Mouse (Mus musculus): Measurements from ENCODE around the gene Mrpl46.
A peak's percentile ranks its signal among the peaks of the same experiment; 100 is the strongest.

Gene Mrpl46

DNA sequence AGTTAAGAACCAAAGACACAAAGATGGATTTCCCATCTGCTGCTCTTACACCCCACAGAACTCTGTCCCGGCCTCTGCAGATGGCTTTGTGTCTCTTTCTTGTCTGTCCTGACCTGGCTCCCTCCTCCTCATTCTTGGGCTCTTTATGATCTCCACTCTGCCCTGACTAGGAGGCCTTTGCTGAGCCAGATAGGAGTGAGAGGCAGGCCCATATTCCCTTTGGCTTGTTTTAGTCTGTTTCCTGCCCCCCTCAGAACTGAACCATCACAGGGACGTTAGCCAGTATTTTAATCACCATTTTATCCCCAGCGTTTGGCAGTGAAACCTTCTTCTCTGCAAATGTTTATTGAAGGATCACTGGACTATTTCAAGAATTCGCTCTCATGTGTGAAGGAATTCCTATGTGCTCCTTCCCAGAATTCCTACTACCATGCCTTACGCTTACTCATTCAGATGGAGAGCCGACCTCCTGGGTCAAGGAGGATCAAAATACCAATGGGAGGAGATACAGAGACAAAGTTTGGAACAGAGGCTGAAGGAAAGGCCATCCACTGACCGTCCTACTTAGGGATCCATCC is 14.2 kb downstream of the Mrpl46 start:
- no peak for DNase-seq (ENCODE audit: low spot score in 2 of 2)

DNA sequence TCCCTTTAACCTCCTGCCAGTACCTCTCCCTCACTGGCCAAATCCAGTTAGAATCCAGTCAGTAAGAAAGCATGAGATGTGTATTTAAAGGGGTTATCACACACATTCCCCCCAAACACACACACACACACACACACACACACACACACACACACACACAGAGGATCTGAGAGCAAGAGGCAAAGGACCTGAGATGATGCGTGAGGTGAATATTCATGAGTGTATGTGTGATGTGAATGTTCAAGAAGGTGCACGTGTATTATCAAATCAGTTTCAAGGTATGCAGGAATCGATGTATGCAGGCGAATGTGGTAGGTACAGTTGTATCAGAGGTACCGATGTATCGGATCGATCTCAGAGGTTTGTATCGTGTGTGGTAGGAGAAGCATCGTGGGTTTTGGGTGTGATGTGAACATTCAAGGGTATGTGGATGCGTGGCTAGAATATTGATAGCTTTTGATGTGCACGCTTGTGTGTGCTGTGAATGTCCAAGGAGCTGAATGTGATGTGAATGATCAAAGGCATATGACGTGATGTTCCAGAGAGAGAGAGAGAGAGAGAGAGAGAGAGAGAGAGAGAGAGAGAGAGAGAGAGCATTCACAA is 15.3 kb downstream of the Mrpl46 start:
- no peak for DNase-seq (ENCODE audit: low spot score in 2 of 2)

DNA sequence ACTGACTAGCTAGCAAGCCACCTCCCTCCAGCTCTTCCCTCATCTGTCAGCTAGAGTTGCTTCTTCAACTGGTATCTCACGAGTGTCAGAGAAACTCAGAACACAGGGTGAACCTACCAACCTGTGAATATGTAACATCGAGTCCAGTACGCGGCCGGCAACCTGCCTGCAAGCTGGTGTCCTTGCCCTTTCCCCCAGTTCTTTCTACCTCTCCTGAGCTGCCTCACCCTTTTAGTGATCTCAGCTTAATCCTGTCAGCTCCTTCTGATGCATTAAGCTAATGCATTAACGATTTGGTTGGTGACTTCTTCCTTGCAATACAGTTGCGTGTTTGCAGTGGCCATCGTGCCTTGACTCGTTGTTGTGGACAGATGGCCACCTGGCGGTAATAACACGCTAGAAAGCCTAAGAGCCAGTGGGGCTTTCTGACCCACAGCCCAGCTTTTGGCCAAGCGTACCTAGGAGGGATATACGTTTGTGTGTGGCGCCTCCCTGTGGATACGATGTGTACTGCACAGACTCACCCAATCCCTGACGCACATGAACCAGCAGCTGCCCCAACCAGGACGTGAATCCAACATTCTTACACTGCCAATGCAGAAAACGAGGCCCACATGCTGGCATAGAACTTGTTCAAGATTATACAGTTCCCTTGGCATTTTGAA is 17.2 kb downstream of the Mrpl46 start:
- peak; percentile 41 to 69 for DNase-seq (ENCODE audit: low spot score in 2 of 2)

DNA sequence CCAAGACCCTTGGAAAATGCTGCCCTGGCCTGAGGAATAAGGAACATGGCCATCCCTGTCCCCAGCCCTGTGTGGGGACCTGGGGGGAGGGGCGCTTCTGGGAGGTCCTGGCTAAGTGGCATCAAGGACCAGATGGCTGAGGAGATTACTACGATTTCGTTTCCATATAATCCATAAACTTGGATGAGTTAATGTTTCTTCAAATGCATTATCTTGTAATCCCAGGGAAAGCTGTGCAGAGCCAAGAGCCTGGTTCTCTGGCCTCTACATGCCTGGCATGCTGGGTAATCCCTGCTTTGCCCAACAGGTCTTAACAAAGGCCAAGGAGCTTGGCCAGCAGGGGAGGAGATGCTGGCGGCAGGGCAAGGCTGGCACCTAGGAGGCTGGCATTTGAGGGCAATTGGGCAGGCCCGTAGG is 18.1 kb downstream of the Mrpl46 start:
- peak in 1 of 2 experiments; percentile 22 for DNase-seq (ENCODE audit: low spot score in 2 of 2)

DNA sequence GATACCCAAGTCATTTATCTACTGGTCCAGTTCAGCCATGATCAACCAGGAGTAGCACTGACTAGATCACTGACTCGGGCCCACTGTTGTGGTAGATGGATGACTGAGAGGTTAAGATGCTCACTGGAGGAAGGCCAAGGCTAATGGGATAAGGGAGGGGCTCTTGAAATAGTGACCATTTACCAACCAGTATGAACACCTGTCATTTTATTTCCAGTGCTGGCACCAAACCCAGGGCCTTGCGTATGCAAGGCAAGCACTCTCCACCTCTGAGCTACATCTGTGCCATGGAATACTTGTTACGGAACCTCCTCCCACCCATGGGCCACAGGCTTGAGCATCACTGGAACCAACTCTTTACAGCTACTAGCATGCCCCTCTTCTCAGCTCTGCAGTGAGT is 19.5 kb downstream of the Mrpl46 start:
- no peak for DNase-seq (ENCODE audit: low spot score in 2 of 2)

DNA sequence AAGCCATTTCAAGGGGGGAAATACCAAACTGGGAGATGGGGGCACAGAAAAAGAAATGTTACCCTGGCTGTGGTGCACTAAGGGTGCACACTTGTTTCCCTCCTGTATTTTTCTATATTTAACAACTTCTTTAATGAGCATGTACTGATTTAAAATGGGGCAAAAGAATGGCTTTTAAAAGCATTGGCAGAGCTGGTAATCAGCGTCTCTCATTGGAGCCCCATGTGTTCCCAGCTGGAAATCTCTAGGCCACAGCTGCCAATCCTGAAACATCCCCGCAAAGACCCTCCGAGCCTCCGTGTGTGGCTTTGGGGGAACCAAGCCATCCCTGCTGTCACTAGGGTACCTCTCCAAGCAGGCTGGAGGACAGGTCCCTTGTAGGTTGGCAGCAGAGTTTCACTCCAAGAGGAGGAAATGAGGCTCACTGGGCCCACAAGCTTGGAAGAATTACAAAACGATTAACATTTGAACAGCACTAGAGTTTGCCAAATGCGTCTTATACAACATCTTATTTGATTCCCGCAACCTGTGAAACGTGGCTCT is 28.8 kb downstream of the Mrpl46 start:
- no peak for DNase-seq (ENCODE audit: low spot score in 2 of 2)

DNA sequence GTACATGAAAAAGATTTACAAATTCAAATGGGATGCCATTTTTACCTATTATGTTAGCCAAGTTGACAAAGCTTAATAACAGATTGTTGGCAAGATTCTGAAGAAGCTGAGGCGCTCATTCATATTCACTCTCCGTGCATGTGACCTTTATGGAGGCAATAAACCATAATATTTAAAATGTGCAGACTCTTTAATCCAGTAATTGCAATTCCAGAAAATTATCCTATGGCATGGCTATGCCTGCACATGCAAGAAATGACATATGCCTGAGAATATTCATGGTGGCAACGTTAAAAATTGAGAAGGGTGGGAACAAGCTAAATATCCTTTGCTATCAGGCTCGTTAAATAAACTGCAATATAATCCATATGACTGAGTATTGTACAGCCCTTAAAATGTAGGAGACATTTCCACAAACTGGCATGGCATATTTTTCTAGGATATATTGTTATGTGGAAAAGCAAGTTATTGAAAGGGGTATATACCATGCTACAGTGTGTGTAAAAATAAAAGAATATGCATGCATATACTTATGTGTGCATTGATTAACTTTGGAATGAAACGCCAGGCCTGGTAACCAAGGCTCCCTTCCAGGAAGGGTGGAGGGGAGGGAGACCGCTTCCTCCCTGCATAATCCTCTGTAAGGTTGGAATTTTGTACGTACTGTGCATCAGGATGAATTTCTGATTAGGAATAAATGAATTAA is 29.4 kb downstream of the Mrpl46 start:
- DNase-seq (ENCODE audit: low spot score in 2 of 2): no peak

DNA sequence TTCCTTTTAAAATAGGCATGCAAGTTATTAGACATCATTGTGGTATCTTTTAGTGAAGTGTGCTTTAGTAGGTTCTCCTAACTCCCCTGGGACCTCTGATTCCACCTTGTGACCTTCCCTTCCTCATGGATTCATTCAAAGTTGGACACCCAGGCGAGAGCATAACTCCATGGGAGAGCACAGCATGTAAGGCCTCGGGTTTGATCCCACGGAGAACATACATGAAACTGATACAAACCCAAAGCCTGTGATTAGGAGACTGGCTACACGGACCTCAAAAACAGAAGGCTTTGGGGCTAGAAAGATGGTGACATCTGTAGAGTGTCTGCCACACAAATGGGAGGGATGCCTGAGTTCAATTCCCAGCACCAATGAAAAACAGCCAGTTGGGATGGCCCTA is 30.4 kb downstream of the Mrpl46 start:
- no peak for DNase-seq (ENCODE audit: low spot score in 2 of 2)

DNA sequence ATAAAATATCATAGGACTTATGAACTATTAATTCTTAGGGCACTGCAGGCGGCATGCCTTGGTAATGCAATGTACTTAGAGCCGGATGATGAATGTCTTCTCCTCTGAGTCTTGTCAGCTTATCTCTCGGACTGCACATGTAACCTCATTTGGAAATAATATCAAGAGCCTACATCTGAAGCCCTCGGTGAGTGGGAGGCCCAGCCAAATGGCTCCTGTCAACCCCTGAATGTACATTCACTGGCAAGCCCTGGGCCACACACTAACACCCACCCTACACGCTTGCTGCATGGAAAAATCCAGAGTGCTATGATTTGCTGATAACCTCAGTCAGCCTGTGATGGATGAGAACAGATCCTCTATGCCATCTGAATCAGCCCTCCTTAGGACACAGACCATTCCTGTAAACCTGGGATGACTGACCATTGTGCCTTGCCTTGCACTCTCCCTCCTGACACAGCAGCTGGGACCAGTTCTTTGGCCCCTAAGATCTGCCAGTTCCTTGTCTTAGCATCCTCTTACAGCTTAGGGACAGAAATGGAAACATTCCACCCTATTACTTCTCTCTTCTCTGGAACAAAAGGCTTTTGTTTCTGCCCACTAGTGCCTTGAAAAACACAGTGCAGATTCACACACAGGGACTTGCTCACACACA is 39.5 kb downstream of the Mrpl46 start:
- no peak for DNase-seq (ENCODE audit: low spot score in 2 of 2)

DNA sequence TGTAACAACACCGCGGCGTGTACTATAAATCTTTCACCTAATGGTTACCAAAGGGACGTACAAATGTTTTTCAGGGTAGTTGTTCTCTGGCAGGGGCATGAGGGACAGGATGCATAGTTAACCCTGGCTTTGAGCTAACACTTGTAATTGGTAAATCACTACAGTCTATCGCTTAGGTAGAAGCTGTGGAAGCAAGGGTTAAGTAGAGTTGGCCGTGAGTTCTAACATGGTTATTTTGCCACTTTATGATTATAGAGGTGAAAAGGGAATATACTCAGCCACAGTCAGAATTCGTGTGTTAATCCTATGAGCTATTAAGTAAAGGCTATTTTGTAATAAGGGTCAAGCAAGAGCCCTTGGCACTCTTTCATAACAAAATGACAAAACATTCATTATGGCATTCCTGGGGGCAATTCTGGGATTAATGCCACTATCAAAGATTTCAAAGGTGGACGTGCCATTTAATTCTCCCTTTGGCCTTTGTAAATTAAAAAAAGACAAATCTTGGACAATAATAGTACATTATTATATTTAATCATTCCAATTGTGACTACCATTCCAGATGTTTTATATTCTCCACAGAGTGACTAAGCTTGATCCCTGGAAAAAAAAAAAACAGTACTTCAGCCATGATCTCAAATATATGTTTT is 43.9 kb downstream of the Mrpl46 start:
- DNase-seq (ENCODE audit: low spot score in 2 of 2): no peak

DNA sequence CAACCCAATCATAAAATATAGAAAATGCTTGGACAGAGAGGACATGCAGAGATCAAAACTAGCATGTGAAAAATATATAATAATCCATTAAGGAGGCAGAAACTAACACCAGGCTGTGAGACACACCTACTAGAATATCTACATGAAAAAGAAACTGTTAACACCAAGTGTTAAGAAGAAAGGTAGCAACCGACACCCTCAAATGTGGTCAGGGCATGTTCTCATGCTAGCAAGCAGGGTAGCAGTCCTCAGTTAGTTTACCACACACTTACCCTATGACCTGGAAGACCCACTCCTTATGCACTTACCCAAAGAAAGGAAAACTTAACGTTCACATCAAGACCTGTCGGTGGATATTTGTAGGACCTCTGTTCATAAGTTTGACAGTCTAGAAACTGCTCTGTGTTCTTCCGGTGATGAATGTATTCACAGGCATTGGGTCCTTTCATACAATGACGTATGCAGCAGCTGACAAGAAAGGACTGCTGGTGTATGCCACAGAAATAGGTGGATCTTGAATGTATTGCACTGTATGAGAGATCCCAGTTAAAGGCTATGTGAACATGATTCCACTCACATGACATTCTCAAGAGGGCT is 45.6 kb downstream of the Mrpl46 start, which contains the start of gene Ntrk3:
Ntrk3 (minus strand) TSS at position 399 of the 597 bp plus-strand sequence.
- no peak for DNase-seq (ENCODE audit: low spot score in 2 of 2)

DNA sequence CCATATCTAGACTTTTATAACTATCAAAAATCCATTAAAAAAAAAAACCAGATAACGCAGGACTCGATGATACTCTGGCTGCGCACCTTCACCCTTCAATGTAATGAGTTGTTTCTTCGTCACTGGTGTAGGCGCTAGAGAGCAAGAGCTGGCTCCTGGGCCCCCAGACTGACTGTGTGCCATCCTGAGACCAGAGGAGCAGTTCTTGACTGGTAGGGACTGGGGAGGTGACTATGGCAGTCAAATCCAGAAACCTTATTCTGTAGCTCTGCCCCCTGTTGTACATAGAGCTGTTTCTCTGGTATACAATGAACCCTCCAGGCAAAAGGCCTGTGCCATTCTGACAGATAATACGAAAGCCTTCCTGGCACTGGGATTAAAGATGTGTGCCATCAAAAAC is 46.1 kb downstream of the Mrpl46 start:
- DNase-seq (ENCODE audit: low spot score in 2 of 2): no peak

DNA sequence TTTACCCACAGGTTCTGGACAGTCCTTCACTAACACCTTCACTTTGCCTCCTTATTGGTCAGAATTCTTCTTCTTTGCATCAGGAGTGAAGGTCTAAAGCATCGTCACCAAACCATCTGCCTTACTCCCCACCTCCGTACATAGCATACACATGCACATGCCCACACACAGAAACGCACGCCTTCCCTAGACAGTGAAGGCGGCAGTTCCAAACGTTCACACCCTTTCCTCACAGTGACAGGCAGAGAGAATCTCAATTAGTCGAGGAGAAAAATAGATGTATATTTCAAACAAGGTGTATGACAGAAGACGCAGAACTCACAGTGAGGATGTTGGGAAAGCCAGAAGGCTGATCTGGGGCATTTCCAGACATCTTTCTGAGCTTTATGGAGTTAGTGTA is 51.9 kb downstream of the Mrpl46 start:
- DNase-seq (ENCODE audit: low spot score in 2 of 2): no peak

Measured in urinary bladder, postnatal 36 days (tissue).